Mouse (Mus musculus): ENCODE results near the gene Acsl3.

The Acsl3 gene

DNA sequence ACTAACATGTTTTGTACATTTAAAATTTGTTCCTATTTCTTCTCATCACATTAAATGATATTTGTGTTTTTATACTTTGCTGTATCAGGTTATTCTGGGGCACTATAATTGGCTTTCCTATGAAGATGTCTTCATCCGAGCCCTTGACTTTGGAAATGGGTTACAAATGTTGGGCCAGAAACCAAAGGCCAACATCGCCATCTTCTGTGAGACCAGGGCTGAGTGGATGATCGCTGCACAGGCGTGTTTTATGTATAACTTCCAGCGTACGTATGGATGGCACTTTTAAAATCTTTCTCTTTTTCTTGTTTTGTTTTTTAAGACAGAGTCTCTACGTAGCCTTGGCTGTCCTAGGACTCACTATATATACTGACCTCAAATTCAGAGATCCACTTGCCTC, 30.5 kb downstream of the Acsl3 start:
- no peak for DNase-seq (ENCODE audit: low spot score)

DNA sequence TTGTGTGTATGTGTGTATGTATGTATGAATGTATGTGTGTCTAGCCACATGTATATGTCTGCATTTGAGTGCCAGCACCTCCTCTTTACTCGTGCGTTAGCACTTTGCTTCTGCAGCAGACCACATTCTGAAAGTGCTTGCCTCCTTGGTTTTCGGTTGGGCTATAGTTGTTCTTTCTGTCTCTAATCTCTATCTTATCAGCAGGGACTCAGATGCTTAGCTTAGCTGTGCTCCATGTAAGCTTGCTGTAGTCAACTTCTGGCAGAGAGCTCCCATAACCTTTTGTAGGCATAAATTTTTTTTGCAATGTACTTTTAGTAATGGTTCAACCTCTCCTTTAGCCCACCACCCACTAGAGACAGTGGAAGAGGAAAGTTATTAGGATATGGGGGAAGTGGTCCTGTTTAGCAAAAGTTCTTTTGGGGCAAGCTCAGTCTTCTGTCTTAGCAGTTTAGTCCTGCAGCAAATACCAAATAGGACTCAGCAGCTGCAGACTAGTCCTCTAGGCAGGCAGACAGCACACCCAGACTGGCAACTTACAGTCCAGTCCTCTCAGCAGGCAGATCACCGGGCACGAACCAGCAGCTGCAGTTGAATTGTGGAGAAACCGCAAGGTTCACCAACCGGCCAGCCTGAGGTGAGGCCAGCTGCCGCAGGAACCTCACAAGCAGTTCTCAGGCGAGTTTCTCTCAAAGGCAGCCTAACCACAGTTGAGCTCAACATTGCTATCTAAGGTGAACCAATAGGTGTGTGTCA, 37.1 kb downstream of the Acsl3 start:
- DNase-seq (ENCODE audit: low spot score), result no peak

DNA sequence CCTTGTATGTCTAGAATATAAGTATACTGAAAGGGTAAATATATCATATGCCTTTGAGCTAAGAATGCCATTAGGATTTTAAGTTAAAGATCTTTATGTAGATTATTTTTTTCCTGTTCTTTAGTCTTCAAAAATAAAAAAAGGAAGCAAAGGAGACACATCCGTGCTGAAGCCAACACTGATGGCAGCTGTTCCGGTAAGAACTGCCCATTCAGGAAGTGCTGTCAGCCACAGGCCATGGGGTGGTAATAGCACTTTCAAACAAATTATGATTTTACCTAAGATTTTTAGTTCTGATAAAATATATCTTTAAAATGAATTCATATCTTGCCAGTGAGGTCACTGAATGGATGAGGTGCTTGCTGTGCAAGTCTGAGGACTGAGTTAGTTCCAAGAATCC, 38.7 kb downstream of the Acsl3 start:
- no peak for DNase-seq (ENCODE audit: low spot score)

DNA sequence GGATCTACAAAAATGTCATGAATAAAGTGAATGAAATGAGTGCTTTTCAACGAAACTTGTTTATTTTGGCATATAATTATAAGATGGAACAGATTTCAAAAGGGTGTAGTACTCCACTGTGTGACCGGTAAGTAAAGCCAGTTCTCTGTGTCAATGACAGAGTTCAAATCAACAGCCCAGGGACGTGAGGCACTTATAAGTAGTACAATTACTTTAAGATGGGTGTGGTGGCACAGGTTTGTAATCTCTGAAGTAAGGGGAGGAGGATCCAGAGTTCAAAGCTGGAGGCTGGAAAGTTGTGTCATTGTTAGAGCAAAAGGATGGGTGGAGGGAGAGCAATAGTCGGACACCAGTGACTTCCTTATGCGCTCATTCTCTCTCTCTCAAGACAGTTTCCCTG, 39.3 kb downstream of the Acsl3 start:
- no peak for DNase-seq (ENCODE audit: low spot score)

DNA sequence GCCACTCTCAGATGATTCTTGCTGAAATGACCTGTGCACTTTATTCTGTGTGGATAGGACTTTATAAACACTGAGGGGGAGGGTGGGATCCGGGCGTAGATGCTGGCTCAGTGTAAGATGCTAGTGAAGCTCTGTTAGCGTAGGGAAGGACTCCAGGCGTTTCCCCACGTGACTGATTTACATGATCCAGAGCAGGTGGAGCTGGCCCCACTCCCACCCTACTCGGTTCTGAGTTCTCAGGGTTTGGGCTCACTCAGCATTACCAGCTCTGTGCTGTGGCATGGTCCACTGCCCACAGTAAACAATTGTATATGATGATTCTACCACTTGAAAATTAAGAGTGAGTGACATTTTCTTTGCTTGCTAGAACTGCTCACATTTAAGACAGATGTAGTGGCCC, 40.5 kb downstream of the Acsl3 start:
- no peak for DNase-seq (ENCODE audit: low spot score)

DNA sequence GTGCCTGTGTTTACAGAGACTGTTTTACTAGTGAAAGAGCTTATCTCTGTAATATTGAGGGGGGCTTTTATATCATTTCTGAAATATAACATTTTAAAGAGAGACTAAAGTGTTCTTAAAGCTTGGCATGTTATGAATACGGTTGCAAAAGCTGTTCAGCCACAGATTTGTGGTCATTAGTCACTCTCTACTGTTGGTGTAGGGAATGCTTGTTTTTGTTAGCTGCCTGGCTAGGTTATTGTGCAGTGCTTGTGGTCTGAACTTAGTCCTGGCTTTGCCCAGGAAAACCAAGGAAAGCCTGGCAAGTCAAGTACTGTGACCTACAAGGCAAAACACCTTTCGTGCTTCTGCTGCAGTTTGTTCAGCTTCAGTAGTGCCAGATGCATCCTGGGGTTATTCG, 44.1 kb downstream of the Acsl3 start:
- DNase-seq (ENCODE audit: low spot score), result no peak

DNA sequence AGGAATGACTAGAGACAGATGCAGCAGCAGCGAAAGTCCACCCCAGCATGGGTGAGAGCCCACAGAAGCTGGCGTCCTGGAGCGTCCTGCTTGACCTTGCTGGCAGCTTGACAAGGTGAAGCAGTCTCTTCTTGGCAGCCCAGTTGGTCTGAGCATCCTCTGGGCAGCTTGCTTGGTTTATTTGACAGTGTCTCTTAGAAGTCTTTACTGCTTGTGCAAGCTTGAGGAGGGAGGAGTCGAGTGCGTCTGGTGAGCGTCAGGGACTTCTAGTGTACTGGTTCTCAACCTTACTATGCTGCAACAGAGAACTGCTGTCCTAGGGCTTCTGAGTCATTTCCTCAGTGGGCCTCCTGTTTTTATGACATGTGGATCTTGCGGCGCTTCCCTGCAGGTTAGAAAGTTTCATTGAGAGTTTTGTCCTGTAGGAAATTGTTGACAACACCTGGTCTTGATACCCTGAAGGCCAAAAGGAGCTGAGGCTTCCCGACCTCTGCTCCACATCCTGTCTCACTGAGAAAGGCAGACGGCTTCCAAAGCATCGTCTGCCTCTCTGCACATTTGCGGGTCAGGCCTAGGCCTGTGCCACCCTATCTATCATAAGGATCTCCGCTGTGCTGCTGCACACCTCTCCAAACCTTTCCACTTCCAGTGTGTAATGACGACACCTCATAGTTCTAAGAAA, 44.8 kb downstream of the Acsl3 start:
- no peak for DNase-seq (ENCODE audit: low spot score)

DNA sequence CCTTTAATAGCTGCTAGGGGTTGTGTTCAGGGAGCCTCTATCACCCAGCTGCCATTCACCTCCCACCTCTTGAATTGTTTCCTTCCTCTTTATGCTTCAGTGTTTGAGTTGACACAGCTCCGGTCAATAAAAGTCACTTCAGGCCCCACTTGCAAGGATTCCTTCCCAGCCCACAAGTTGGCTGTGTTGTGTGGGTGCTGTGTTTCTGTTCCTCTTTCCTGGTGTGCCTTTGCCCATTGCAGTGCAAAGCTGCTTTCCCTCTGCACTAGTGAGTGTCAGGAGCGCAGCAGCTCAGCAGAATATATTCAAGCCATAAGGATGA, 45.3 kb downstream of the Acsl3 start:
- no peak for DNase-seq (ENCODE audit: low spot score)

DNA sequence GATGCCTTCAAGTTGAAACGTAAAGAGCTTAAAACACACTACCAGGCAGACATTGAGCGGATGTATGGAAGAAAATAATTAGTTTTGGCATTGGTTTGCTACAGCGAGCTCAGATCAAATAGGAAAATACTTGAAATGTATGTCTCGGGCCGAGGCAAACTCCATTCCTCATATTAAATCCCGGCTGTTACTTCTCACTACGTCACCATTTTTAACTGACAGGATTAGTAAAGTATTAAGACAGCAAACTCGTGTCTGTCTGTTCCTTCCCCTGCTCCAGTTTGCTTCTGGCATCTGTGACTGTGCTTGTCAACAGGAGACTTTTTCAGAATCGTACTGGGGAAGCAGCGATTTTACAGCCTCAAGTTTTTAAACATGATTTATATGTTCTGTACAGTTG, 48.7 kb downstream of the Acsl3 start:
- no peak for DNase-seq (ENCODE audit: low spot score)

DNA sequence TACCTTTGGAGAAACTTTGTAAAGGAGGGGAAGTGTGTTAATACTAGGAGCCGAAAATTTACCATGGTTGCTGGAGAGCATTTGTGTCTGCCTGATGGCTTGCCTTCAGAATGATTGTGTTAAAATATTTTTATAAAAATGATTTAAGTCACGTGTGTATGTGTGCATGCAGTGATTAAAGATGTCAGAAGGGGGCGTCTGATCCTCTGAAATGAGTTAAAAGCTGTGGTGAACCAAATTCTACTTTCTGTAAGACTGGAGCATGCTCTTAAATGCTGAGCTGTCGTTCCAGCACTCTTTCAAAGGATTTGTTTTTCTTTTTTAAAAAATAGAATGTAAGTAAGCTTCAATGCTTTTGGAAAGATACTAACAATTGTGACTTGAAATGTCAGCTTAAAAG, 49.7 kb downstream of the Acsl3 start:
- no peak for DNase-seq (ENCODE audit: low spot score)

DNA sequence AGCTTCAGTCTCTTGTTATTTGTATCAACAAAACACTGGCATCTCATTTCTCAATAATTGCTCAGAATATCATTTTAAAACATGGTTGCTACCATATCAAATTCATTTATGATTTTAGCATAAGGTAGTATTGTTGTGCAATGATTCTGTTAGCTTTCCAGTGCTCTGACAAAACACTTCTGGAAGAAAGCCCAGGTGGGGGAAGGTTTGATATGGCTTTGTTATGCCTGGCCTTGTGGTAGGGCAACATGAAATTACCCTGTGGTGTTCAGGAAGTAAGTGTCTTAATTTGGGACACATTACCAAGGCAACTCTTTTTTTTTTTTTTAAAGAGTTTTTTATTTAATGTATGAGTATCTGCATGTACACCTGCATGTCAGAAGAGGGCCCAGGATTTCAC, 52.4 kb downstream of the Acsl3 start:
- no peak for DNase-seq (ENCODE audit: low spot score)

DNA sequence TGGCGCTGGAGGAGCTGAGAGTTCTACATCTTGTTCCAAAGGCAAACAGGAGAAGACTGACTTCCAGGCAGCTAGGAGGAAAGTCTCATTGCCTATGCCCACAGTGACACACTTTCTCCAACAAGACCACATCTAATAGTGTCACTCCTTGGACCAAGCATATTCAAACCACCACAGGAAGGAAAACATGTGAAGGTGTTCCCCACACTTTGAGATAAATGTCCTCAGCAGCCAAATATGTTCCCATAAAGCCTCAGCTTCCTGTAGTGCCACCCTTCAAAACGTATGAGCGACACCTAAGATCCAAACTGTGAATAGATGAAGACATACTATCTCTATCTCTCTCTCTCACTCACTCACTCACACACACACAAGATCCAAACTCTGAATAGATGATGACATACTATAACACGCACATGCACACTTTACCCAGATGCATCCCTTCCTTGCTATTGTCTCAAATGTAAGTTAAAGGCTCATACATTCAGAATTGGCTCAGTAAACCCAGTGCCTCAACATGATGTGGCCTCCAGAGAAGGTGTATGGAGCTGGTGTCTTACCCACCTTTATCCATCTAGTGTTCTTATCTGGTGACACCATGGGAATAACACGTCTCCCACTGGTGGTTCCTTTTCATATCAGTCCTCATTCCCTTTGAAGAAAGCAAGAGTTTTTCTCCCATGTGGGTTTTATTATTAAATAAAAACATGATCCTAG, 53.1 kb downstream of the Acsl3 start:
- DNase-seq (ENCODE audit: low spot score), result no peak

DNA sequence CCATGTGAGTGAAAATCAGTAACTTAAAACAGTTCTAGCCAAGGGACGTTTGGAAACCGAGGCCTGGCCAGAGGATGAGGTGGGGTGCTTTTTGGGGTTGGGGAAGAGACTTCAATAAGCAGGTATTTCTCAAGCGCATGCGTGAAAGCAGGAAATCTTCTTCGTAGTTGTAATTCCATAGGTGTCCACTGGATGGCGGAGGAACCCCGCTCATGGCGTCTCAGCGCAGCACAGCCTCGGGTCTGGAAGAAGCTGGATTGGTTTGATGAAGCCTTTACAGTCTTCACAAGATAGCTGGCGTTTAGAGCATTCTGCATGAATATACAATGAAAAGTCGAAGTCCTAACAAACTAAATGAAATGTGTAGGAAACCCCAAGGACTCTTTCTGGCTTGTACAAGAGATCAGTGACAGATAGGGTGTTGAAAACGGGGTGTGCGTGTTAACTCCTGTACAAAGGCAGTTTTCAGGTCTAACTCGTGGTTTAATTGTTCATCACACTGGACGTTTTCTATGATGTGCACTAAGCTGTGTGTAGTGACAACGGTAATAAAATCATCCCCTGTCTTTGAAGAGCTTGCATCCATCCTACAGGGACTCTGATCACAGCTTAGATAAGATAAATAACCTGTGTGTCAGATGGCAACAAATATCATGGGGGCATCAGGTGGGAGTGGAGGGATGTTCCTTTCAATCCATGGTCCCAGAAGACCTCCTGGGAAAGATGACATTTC, 67.0 kb downstream of the Acsl3 start:
- DNase-seq (ENCODE audit: low spot score), result peak; percentile 78

DNA sequence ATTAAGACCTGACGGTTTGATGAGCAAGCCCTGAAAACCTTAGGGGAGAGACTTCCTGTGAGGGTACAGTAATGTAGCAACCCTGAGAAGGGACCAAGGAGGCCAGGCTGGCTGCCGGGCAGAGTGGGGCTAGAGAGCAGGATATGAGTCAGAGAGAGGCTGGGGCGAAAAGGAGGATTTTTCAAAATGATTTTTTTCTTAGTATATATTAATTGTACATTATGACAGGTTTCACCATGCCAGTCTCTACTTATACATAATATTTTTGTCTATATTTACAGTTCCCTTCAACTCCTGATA, 67.5 kb downstream of the Acsl3 start:
- no peak for DNase-seq (ENCODE audit: low spot score)

DNA sequence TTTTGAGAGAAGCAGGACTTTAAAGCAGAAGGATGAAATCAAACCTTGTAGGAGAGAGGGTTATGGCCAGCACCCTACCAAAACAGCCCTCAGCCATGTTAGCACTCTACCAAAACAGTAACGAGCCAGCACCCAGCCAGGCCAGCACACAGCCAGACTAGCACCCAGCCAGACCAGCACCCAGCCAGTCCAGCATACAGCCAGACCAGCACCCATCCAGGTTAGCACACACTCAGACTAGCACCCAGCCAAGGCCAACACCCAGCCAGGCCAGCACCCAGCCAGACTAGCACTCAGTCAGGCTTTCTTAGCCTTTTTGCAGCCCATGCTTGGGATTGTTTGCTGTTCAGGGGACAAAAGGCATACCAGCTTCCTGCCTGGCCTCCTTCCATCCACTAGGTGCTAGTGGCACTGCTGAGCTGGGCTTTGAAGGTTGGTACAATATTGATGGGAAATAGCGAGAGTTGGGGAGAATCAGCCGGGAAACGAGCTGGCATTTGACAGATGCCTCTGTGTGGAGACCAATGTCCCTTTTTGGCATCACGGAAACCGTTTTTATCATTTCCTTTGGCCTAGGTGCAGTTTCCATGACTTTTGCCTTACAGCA, 68.1 kb downstream of the Acsl3 start:
- no peak for DNase-seq (ENCODE audit: low spot score)

DNA sequence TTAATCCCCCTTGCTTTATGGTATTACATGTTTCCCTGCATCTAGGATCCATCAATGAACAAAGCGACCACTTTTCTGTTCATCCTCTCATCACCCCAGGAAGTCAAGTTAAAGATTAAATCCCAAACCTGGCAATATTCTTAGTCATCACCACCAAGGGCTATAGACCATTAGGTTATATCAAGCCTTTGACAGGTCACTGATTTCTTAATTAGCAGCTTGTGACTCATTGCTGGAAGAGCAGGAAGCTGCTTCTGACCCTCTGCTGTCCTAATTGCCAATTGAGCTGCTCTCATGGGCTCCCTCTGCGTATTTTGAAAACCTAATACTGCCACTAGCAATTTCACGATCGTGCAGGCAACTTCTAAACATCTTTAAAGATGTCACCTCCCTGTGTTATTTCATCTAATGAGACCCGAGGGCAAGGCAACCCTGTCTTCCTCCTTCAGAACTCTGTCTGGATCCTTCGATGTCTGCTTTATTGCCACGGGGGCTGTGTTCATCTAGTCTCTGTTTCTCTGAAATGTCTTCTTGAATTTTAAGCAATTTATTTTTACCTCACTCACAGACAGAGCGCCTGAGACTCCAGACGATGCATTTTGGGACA, 72.6 kb downstream of the Acsl3 start:
- DNase-seq (ENCODE audit: low spot score), result no peak

DNA sequence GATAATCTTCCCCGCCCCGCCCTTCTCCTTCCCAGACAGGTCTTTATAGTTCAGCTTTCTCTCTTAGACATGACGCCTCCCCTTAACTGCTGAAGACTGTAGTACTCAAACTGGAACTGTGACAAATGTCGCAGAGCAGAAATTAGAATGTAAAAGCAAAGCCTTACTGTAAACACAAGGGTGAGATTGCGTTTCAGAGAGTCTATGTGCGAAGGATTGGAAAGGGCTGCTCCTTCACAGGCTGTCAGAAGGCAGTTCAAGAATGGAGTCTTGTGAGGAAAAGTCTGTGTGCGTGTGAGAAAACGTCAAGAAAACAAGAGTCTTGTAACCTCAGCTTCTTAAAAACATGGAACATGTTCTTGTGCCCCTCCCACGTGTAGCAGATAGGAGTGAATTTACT, 74.7 kb downstream of the Acsl3 start:
- no peak for DNase-seq (ENCODE audit: low spot score)

DNA sequence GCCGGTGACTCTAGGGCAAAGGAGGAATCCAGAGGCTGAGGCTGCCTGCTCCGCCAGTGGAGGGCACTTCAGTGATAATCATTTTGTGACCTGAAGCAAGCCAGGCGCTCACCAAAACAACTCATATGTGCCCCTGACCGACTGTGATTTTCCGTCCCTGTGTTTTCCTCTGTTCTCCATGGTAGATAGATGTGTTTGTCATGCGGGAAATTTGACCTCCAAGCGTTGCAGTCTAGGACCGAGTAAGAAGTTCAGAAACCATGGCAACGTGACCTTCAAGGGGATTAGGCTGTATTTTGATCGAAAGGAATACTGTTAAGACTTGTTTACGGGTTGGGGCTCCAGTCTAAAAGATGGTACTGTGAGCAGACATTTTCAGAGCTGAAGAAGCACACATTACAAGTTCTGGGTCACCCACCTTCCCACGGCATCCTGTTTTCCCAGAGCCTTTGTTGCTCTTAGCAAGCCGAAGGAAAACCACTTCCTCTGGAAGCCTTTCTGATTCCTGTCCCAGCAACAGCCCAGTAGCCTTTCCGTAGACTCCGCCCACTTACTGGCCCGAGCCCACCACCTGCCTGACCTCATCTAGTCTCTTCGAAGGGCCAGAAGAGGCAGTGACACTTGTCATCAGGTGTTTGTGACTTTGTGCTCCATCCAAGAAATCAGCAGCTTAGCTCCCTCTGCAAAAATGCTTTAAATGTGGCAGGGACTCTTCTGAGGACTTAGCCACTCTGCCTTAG, 76.8 kb downstream of the Acsl3 start:
- no peak for DNase-seq (ENCODE audit: low spot score)

DNA sequence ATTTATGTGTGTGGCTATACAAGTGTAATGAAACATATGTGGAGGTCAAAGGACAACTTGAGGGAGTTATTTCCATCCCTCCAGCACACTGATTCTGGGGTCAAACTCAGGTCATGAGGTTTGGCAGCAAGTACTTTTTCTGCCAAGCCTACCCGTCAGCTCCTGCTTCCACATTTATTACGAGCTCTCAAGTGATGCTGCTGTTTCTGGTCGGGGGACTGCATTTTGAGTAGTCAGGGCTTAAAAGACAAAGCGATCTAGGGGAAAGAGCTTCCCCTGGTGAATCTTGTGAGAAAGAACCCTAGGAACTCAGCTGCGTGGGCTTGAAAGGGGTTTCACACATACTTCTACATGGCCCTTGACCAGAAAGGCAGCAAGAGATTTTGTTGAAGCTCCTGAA, 80.0 kb downstream of the Acsl3 start:
- DNase-seq (ENCODE audit: low spot score), result no peak

DNA sequence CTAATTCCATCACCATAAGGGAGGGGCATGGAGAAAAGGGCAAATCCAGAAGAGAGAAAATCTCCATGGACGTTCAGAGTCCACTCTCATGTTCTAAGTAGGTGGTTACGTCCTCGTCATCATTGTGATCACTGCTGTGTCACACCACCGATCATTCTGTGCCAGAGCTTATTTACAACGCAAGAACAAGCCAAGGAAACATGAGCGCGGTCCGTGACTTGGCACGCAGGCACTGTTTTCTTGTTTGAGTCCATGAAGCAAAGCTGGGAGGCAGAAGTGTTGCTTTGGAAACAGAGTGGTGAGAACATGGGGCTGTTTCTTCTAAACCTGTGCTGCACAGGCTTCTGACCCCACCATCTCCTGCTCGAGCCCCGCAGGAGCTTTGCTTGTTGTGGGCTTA, 83.1 kb downstream of the Acsl3 start:
- no peak for DNase-seq (ENCODE audit: low spot score)

DNA sequence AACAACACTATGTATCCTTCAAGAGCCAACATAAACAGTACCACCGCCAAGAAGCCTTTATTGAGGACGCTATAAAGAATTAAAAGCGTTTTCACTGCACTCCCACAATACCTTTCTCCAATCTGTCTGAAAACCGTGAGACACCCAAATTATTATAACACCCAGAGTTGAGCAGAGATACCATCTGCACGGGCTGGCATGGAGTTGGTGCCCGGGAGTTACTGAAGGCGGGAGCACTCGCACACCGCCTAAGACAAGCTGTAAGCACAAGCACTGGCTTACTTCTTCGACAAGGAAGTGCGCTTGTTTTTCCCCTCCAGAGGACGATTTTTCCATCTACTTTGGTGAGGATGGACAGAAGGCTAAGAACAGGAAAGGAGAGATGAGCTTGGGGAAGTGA, 84.6 kb downstream of the Acsl3 start:
- DNase-seq (ENCODE audit: low spot score), result no peak

DNA sequence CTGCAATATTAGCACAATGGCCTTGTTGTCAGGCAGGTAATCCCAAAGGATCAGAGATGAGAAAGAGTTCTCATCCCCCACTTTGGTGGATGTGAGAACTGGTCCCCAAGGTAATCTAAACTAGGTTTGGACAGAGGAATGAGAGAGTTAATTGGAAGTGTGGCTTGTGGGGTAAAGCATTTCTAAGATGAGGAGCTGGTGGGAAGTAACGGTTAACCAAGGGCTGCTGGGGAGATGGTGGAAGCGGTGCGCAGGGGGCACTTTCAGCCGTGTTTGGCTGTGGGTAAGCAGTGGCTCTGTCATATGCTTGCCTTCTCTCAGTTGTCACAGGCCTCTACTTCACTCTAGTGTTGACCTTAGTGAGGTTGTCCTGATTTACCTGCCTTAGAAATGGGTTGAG, 85.7 kb downstream of the Acsl3 start:
- DNase-seq (ENCODE audit: low spot score), result no peak

Data from T-cell, adult 2 months (primary cell).